Mouse (Mus musculus) limb, embryonic 10.5 days (tissue): Measurements from ENCODE around the gene H2-T23. TPM values are rescaled to one million over a fixed set of nuclear protein-coding genes. Genes with fewer than 3 reads are reported as not detected.
"Not testable (repeated sequence)": the region's sequence is repeated elsewhere in the genome, so short reads cannot be mapped to it uniquely, and the experiment has no call there.

Experiments
- DNase-seq: peaks from one replicate; pipeline ENCODE4 v3.0.0-alpha.2; 2017; ENCODE audit warnings: low spot score
- H3K27ac ChIP-seq: fragments of 300-500 bp; sonication (generic); 2 replicates; pipeline ENCODE4 v1.5.1; 2016; ENCODE audit warnings: mild to moderate bottlenecking
- H3K27me3 ChIP-seq: fragments of 300-500 bp; sonication (generic); 2 replicates; pipeline ENCODE4 v1.6.1; 2016; ENCODE audit warnings: low read depth, mild to moderate bottlenecking; ENCODE audit not compliant: poor library complexity, severe bottlenecking
- H3K36me3 ChIP-seq: fragments of 300-500 bp; sonication (generic); 2 replicates; pipeline ENCODE4 v1.6.1; 2016; ENCODE audit warnings: mild to moderate bottlenecking, moderate library complexity
- H3K4me1 ChIP-seq: fragments of 300-500 bp; sonication (generic); 2 replicates; pipeline ENCODE4 v1.6.1; 2016
- H3K4me3 ChIP-seq: fragments of 300-500 bp; sonication (generic); 2 replicates; pipeline ENCODE4 v1.5.1; 2016; ENCODE audit warnings: mild to moderate bottlenecking, moderate library complexity
- H3K9me3 ChIP-seq: fragments of 300-500 bp; sonication (generic); replicated peaks from 2 replicates; pipeline ENCODE4 v1.6.1; 2016; ENCODE audit warnings: mild to moderate bottlenecking
- WGBS: fragments of 180-500 bp; shearing (Covaris S2); methylation state at CpG from one replicate; pipeline ENCODE4 v1.1.7; 2016; 5-methylcytosine and 5-hydroxymethylcytosine counted together
- polyA plus RNA-seq: library from polyadenylated mRNA; unstranded; fragments of >200 nt; fragmentation: Nextera tagmentation; extraction: Ambion mirVana; gene quantifications from 2 replicates; pipeline ENCODE4 v1.2.1, GENCODE M21; 2016

The H2-T23 gene
- polyA plus RNA-seq = 1.2 and 1.5 TPM in 2 replicates

DNA sequence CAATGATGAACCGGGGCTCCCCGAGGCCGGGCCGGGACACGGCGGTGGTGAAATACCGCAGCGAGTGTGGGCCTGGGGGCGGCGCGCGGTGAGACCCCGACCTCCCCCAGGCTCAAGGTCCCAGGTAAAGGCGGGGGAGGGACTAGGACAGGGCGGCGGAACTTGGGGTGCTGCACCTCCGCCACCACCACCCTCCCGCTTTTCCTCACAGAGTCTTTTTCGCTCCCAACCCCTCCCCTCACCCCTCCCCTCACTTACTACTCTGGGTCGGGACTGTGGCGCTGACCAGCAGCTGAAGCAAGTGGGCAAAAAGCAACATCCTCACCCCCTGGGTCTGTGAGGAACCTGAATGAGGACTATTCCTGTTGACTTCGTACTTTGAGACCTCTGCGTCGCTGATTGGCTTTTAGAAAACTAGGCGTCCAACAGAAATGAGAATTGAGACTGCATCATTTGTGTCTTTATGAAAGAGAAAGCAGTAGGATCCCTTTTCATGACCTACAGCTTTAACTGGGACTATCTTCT, at the start of gene H2-T23:
TSS of gene H2-T23 (minus strand) at position 505 of the 525 bp plus-strand sequence.
- WGBS = 1% methylated on average over 25 of the region's 25 CpGs
- H3K4me1 ChIP-seq, H3K27ac ChIP-seq, H3K36me3 ChIP-seq, H3K9me3 ChIP-seq: not testable (repeated sequence)
- peak within 1 kb of the TSS; percentile 52 for H3K4me3 ChIP-seq
- peaks cover 28% of the 10 kb centered on the region for H3K27me3 ChIP-seq
- peak; percentile 52 for DNase-seq

DNA sequence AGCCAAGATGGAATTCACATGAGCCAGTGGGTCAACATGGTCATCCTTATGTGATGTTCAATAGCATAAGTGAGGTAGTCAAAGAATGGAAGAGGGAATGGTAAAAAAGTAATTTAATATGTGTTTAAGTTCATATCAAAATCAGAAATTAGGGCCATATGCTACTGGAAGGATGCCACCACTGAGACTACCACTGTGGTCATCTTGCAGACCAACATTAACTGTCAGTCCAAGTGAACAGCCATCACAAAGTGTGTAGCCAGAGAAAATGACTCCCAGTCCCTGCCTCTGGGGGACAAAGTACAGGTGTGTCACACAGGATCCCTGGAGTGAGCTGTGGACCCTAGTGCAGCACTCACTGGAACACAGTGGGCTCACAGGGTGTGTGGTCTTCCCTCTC, 49.2 kb upstream of the H2-T23 start:
- not testable (repeated sequence) for H3K9me3 ChIP-seq, H3K4me3 ChIP-seq, H3K36me3 ChIP-seq, H3K27ac ChIP-seq
- peaks cover 45% of the 10 kb centered on the region for H3K27me3 ChIP-seq
- peaks cover 13% of the 10 kb centered on the region for H3K4me1 ChIP-seq
- peak; percentile 12 for DNase-seq

DNA sequence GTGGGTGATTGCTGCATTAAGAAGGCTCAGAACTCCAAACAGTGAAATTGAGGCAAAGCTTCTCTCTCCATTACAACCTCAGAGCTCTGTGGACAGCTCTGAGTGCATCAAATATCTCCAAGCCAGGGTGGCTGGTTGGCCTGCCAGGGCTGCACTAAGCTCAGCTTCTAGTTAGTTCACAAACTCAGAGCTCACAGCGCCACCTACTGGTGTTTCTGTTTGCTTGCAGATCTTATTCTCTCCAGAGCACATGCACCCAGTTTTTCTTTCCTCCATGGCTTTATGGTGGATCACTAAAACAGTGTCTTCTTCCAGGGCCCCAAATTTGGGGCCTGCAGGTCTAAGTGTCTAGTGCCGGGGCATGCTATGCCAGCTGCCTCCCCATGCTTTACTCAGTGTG, 28.2 kb upstream of the H2-T23 start:
- Histone ChIP-seq H3K27ac (no peak overlapping the region), H3K27me3 (no peaks in the 10 kb centered on the region), H3K4me1 (no peaks in the 10 kb centered on the region), H3K4me3 (no peak overlapping the region), H3K36me3 (no peaks in the 10 kb centered on the region), H3K9me3 (no peaks in the 10 kb centered on the region)
- DNase-seq = peak; percentile 71
- WGBS = 25% methylated on average over 2 of the region's 2 CpGs

DNA sequence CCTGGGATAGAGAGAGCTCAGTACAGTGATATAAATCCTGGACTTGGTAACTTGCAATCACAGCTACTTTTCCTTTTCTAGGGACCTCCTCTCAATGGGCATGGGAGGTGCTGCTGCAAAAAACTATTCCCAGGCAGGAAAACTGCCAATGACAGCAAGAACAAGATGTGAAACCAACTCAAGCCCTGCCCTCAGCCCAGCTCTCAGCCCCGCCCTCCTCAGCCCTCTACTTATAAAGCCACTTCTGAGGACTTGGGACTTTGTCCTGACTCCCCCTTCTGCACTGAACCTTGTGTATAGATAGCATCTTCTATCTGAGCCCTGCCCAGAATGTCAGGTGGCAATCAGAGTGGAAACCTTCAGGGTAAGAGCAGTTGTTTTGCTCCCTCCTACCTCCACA, 25.7 kb upstream of the H2-T23 start, which contains the start of gene Gm11127:
TSS of gene Gm11127 (minus strand) at position 10 of the 400 bp plus-strand sequence.
- not testable (repeated sequence) for H3K36me3 ChIP-seq, H3K27ac ChIP-seq, H3K27me3 ChIP-seq, DNase-seq, H3K9me3 ChIP-seq, H3K4me3 ChIP-seq, H3K4me1 ChIP-seq
- WGBS = 84% methylated on average over 1 of the region's 1 CpGs

DNA sequence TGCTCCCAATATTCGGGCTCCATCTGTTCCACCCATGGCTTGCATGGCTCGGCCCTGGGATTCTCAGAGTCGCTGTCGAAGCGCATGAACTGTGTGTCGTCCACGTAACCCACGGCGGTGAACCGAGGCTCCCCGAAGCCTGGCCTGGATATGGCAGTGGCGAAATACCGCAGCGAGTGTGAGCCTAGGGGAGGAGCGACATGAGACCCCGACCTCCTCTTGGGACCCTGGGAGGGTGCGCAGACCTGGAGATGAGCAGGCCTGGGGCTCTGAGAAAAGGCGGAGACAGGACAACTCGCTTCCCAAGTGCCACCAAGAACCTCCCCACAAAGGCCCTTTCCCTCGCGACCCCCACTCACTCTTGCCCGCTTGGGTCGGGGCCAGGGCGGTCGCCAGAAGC, 25.3 kb upstream of the H2-T23 start:
- not testable (repeated sequence) for H3K9me3 ChIP-seq, H3K27ac ChIP-seq, H3K4me3 ChIP-seq, H3K4me1 ChIP-seq, DNase-seq, H3K27me3 ChIP-seq, H3K36me3 ChIP-seq
- 91% methylated on average over 25 of the region's 25 CpGs for whole genome bisulfite sequencing

DNA sequence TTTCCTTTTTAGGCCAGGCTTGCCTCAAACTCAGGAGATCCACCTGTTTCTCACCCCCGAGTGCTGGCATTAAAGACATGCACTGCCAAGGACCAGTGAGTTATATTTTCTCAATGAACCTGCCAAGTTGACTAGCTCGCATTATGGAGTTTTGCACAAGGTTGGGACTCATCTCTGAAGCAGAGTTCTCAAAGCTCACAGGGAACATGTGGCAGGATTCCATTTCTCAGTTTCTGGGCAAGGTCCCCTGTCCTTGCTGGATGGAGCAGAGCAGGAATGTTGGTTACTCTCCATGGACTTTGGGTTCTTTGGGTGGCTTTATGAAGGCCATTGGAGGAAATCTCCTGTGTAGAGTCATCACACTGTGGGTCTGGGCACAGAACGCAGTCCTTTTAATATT, 10.6 kb upstream of the H2-T23 start:
- Histone ChIP-seq H3K4me1 (0 out of 2 replicates have a peak, but pooled peaks cover 6% of the 10 kb centered on the region), H3K27ac (no peak overlapping the region), H3K36me3 (no peaks in the 10 kb centered on the region), H3K9me3 (no peaks in the 10 kb centered on the region), H3K4me3 (peak overlapping the region; percentile 48; the same call in 1 of the 2 replicates), H3K27me3 (peaks cover 28% of the 10 kb centered on the region)
- WGBS = 88% methylated on average over 3 of the region's 3 CpGs
- no peak for DNase-seq

DNA sequence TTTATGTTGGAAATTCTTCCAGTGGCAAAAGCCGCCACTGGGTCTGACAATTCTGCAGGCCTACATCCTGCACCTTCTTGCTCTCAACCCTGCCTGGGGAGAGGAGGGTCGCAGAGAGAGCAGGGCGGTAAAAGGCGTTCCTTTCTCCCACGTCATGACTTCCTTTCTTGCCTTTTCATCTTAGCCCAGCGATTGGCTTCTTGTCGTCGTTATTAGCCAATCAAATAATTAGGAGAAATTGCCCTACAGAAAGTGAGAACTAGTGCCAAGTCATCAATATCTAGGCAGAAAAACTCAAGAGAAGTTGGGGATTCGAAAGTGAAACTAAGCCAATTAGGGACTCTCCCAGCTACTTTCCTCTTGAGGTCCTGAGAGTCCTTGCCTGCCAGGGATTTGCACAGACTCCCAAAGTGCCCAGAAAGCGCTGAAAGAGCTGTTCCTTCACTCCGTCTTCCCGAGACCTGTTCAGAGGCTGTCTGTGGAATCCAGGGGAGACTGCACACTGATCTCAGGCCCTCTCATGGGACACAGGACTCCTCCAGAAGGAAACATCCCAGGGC, 10.0 kb upstream of the H2-T23 start, which contains the start of the genes H2-T22 and Gm6034:
TSS of gene H2-T22 (minus strand) at position 138 of the 560 bp plus-strand sequence.
TSS of gene Gm6034 (plus strand) at position 352 of the 560 bp plus-strand sequence.
- DNase-seq = peak; percentile 58
- H3K27ac ChIP-seq, H3K9me3 ChIP-seq, H3K4me1 ChIP-seq, H3K36me3 ChIP-seq: not testable (repeated sequence)
- Histone ChIP-seq H3K27me3 (peaks cover 28% of the 10 kb centered on the region), H3K4me3 (peak within 1 kb of the TSS; percentile 48)
- WGBS = 2% methylated on average over 12 of the region's 12 CpGs

DNA sequence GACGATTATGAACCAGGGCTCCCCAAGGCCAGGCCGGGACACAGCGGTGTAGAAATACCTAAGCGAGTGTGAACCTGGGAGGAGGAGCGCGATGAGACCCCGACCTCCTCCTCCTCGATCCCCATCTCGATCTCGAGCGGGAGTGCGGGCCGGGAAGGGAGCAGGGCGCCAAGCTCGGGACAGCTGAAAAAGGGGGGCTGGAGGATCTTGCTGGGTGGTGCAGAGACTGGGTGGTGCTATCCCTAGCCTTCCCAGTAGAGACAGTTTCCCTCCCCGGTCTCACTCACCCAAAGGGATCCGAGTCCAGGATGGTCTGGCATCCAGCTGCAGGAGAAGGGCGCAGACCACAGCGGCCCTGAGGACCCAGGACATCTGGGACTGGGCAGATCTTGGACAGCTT, 9.4 kb upstream of the H2-T23 start:
- not testable (repeated sequence) for DNase-seq

DNA sequence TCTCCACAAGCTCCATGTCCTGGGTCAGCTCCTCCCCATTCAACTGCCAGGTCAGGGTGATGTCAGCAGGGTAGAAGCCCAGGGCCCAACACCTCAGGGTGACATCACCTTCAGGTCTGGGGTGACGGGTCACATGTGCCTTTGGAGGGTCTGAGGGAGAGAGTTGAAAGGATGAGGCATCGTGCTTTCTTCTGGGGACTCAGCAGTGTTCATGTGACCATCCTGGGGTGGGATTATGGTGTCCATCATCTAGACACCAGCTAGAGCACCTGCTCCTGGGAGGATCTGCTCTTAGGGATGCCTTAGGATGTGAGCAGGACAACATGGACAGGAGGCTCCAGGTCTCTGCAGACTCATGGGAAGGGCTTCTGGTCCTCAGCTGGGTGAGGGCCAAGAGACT, 7.9 kb upstream of the H2-T23 start:
- H3K27me3 ChIP-seq = peaks cover 28% of the 10 kb centered on the region
- H3K9me3 ChIP-seq, H3K27ac ChIP-seq, H3K4me1 ChIP-seq, DNase-seq, H3K4me3 ChIP-seq, H3K36me3 ChIP-seq: not testable (repeated sequence)
- WGBS = 82% methylated on average over 2 of the region's 2 CpGs

More for the DNA sequence above, 9.4 kb upstream of the H2-T23 start:
- H3K36me3 ChIP-seq, H3K4me1 ChIP-seq, H3K27ac ChIP-seq, H3K9me3 ChIP-seq: not testable (repeated sequence)
- H3K27me3 ChIP-seq = peaks cover 28% of the 10 kb centered on the region
- H3K4me3 ChIP-seq = peak overlapping the region; percentile 48
- WGBS = 2% methylated on average over 19 of the region's 19 CpGs

DNA sequence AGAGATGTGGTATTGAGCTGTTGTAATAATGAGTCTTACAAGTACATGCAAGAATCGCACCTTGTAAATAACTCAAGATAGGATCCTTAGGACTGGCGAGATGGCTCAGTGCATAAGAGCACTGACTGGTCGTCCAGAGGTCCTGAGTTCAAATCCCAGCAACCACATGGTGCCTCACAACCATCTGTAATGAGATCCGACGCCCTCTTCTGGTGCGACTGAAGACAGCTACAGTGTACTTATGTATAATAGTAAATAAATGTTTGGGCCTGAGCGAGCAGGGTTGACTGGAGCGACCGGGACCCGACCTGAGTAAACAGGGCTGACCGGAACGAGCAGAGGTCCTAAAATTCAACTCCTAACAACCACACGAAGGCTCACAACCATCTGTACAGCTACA, 3.5 kb upstream of the H2-T23 start:
- H3K27ac ChIP-seq, H3K9me3 ChIP-seq, DNase-seq, H3K4me1 ChIP-seq, H3K36me3 ChIP-seq, H3K4me3 ChIP-seq: not testable (repeated sequence)
- H3K27me3 ChIP-seq = peaks cover 29% of the 10 kb centered on the region
- WGBS = 85% methylated on average over 13 of the region's 13 CpGs

DNA sequence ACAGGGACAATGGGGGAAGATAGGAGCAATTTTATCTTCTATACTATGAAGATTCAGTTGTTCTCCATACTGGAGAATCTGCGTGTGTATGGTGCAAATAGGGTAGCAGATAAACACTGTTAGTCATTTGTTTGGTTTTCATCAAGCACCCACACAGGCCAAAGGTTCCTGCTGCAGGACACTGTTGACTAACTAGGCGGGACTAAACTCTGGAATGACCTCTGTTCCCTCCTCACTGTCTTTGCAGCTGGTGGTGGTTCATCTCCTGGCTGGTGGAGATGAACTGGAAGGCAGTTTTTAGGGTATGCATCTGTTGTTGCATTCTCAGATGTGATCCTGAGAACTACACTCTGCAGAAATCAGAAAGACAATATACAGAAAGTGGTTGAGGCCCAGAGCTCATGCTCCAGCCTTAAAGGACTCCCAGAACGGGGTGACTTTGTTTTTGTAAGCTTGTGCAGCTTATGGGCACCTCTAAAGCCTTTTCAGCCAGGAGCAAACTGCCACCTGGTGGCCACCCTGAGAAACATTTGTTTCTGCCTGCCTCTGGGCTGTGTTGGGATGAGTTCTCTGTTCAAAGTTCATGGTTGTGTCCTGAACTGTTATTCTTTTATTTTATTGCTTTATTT, 2.5 kb upstream of the H2-T23 start:
- 46% methylated on average over 3 of the region's 3 CpGs for WGBS
- not testable (repeated sequence) for H3K4me3 ChIP-seq, DNase-seq, H3K36me3 ChIP-seq, H3K4me1 ChIP-seq, H3K9me3 ChIP-seq, H3K27ac ChIP-seq
- H3K27me3 ChIP-seq = peaks cover 31% of the 10 kb centered on the region

DNA sequence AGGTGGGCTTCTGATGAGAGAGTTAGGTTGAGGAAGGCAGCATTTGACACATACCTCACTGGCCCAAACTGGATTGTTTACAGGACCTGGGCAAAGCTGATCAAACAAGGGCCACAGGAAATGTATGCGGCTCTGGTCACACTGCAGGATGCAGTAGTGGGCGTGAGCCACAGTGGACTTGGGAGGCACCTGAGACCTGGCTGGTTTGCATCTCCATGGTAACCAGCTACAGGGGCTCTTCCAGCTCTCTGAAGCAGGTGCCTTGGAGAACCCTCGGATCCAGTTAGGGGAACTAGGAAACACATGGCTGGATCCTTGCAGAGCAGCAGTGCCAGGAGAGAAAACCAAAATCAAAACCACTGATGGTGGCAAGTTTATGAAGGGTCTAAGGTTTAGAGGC, 1.9 kb upstream of the H2-T23 start:
- not testable (repeated sequence) for H3K4me3 ChIP-seq, H3K36me3 ChIP-seq, H3K27ac ChIP-seq, H3K4me1 ChIP-seq, DNase-seq, H3K9me3 ChIP-seq
- H3K27me3 ChIP-seq = peaks cover 28% of the 10 kb centered on the region
- 51% methylated on average over 3 of the region's 3 CpGs for WGBS

DNA sequence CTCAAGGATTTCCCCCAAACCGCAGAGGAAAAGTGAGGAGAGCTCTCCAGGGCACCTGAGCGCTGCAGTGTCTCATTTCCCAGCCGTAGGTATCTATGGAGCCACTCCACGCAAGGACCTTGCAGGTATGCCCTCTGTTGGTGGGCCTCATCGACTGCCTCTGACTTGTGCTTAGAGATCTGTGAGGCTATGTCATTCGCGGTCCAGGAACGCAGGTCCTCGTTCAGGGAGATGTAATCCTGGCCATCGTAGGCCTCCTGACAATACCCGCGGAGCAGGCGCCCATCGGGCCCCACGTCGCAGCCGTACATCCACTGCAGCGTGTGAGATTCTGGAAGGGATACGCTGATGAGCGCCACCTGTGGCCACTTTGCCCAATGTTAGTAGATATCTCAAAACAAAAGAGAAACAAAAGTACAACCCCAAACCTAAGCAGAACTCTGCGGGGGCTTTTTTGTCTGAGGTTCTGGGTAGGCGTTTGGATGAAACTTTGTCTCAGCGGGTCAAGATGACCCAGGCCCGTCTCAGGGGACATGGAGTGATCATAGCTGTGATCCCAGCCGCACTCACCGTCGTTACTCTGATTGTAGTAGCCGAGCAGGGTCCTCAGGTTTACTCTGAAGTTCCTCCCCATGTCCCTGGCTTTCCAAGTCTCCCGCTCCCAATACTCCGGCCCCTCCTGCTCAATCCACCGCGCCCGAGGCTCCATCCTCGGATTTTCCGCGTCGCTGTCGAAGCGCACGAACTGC, 898 bp downstream of the H2-T23 start:
- 2% methylated on average over 40 of the region's 40 CpGs for WGBS
- not testable (repeated sequence) for H3K36me3 ChIP-seq, H3K9me3 ChIP-seq, H3K27ac ChIP-seq, H3K4me1 ChIP-seq
- peaks cover 28% of the 10 kb centered on the region for H3K27me3 ChIP-seq
- H3K4me3 ChIP-seq = peak overlapping the region; percentile 52
- peak; percentile 46 for DNase-seq
